Mouse (Mus musculus): ENCODE results near the gene Cbx5. TPM values are rescaled to one million over a fixed set of nuclear protein-coding genes. Genes with fewer than 3 reads are reported as not detected.
"Not testable (repeated sequence)": the region's sequence is repeated elsewhere in the genome, so short reads cannot be mapped to it uniquely, and the experiment has no call there.

Gene Cbx5
- polyA plus RNA-seq (2015; fragmentation: Nextera tagmentation; extraction: Ambion mirVana) = 115 and 117 TPM in 2 replicates

DNA sequence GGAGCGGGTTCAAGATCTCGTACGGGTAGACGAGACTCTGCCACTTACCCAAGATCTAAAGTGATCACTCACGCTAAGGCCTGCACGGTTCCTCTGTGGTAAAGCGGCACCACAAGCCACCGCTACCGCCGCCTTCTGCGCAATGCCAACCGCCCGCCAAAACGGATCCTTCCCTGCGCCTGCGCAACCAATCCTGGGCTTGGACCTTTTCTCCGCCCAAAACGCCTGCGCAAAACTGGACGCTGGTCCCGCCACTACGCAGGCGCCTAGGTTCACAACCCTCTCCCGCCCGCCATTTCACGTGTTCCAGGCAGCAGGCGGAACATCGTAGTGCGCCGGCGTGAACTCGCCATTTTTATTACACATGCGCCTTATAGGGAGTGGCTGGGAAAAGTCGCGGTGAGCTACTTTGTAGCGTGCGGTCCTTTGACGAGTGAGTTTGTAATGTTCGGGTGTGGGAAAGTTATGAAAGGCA lies at the start of gene Cbx5:
Cbx5 (minus strand) TSS at position 132 of the 475 bp plus-strand sequence.
- H3K4me2 ChIP-seq = peak within 1 kb of the TSS; percentile 69
- H3K27me3 ChIP-seq = no peaks in the 10 kb centered on the region
- H3K36me3 ChIP-seq = peaks cover 35% of the 10 kb centered on the region
- no peaks in the 10 kb centered on the region for H3K9me3 ChIP-seq
- ATAC-seq (ENCODE audit: borderline replicate concordance, extremely low read depth, low FRiP score, low TSS enrichment) = peak; percentile 94
- peak within 1 kb of the TSS; percentile 76 for H3K4me3 ChIP-seq
- whole genome bisulfite sequencing = under 1% methylated on average over 39 of the region's 39 CpGs
- H3K9ac ChIP-seq = peak within 1 kb of the TSS; percentile 74
- H3K4me1 ChIP-seq = peaks cover 34% of the 10 kb centered on the region
- H3K27ac ChIP-seq = peak within 1 kb of the TSS; percentile 95

DNA sequence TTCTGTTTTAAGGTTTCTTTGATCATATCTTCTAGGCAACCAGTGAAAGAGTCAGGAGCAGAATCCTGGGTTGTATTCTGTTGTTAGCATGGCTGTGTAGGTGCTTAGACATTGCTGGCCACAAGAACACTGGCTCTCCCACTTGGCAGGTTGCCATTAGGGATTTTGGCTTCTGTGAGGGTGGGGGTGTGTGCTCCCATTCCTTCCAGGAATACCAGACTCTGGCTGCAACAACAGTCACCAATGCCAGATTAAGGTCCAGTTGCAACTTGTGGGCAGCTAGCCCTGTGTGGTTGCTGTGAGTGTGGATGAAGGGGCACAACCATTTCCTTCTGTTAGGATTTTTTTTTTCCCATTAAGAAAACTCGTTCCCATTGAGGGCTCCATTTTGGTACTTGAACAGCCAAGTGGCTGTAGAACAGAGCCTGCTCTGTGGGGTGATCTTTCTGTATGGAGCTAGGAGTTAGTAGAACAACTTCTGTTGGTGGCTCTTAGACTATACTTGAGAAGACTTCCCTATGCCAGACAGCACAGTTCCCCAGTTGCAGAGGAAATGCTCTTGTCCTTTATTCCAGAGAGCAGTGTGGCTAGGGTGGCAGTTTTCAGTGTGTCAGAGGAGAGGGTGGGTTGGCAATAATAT lies 46.3 kb upstream of the Cbx5 start:
- Histone ChIP-seq H3K4me3 (no peak overlapping the region), H3K27ac (peak overlapping the region; percentile 51), H3K36me3 (peaks cover 13% of the 10 kb centered on the region), H3K9ac (no peak overlapping the region), H3K4me2 (no peak overlapping the region), H3K4me1 (peaks cover 18% of the 10 kb centered on the region), H3K27me3 (no peaks in the 10 kb centered on the region), H3K9me3 (no peaks in the 10 kb centered on the region)
- 30% methylated on average over 1 of the region's 1 CpGs for WGBS
- ATAC-seq (ENCODE audit: borderline replicate concordance, extremely low read depth, low FRiP score, low TSS enrichment) = no peak

DNA sequence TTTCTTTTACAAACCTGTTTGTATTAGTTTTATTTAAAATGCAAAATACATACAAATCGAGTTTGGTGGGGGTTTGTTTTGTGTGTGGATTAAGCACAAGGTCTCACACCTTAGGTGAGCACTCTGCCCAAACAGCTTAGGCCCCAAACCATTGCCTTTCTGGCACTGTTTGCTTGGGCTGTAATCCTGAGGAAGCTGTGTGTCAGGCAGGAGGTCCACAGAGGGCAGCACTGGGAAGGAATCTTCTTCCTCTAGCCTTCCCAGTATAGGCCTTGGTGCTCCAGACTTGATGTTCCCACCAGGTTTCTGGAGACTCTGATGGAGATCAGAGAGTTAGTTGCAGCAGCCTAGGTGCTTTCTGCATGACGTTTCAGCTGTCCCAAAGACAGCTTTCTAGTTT lies 45.0 kb upstream of the Cbx5 start:
- WGBS = 34% methylated on average over 2 of the region's 2 CpGs
- H3K27ac ChIP-seq = no peak overlapping the region

DNA sequence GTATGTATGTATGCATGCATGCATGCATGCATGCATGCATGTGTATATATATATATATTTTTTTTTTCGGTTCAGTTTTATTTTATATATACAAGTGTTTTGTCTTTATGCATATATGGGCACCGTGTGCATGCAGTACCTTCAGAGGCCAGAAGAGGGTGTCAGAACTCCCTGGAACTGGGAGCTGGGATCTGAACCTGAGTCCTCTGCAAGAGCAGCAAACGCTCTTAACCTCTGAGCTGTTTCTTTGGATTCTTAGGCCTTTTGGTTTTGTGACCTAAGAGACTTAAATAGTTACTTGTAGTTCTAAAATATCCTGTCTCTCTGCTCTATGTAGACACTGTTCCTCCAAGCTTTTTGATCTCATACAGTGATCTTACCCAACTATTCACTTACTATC lies 44.5 kb upstream of the Cbx5 start:
- Histone ChIP-seq H3K9ac (no peak overlapping the region), H3K4me1 (peaks cover 18% of the 10 kb centered on the region), H3K36me3 (peaks cover 4% of the 10 kb centered on the region; the same call in 1 of the 2 replicates), H3K4me3 (no peak overlapping the region), H3K27ac (no peak overlapping the region), H3K4me2 (no peak overlapping the region), H3K9me3 (no peaks in the 10 kb centered on the region), H3K27me3 (no peaks in the 10 kb centered on the region)
- ATAC-seq (ENCODE audit: borderline replicate concordance, extremely low read depth, low FRiP score, low TSS enrichment) = no peak
- WGBS = 65% methylated on average over 3 of the region's 3 CpGs

More for the DNA sequence above, 45.0 kb upstream of the Cbx5 start:
- Histone ChIP-seq H3K9me3 (no peaks in the 10 kb centered on the region), H3K4me1 (peaks cover 18% of the 10 kb centered on the region), H3K36me3 (peaks cover 8% of the 10 kb centered on the region; the same call in 1 of the 2 replicates), H3K4me2 (no peak overlapping the region), H3K27me3 (no peaks in the 10 kb centered on the region), H3K4me3 (no peak overlapping the region), H3K9ac (no peak overlapping the region)
- no peak for ATAC-seq (ENCODE audit: borderline replicate concordance, extremely low read depth, low FRiP score, low TSS enrichment)

DNA sequence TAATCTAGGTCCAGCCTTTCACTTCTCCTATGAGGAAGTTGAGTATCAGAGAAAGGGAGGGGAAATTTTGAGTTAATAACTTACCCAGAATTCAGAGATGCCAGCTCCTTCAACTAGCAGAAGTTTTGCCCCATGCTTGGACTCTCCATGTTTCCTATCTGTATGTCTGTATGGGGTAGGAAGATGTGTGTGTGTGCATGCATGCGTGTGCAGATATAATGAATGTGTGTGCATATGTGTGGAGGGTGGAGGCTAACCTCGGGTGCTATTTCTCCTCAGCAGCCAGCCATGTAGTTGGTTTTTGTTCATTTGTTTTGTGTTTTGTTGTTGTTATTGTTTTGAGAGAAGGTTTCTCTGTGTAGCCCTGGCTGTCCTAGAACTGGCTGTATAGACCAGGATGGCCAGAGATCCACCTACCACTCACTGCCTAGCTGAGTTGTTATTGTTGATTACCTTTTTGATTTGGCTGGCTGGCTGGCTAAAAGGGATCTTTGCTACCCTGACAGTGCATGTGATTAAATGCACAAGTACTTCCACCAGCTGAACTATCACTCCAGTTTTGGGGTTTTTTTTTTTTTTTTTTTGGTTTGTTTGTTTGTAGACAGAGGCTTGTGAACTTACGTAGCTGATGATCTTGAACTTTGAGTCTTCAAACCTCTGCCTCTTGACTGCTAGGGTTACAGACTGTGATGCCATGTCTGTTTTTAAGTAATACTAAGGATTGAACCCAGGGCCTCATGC lies 42.0 kb upstream of the Cbx5 start:
- H3K4me3 ChIP-seq = no peak overlapping the region
- H3K27ac ChIP-seq = no peak overlapping the region
- H3K4me1 ChIP-seq = peaks cover 18% of the 10 kb centered on the region
- WGBS = 93% methylated on average over 3 of the region's 3 CpGs
- H3K4me2 ChIP-seq = no peak overlapping the region
- H3K9me3 ChIP-seq = no peaks in the 10 kb centered on the region
- H3K36me3 ChIP-seq = no peaks in the 10 kb centered on the region; the same call in 1 of the 2 replicates
- no peak for ATAC-seq (ENCODE audit: borderline replicate concordance, extremely low read depth, low FRiP score, low TSS enrichment)
- H3K9ac ChIP-seq = no peak overlapping the region
- H3K27me3 ChIP-seq = no peaks in the 10 kb centered on the region

DNA sequence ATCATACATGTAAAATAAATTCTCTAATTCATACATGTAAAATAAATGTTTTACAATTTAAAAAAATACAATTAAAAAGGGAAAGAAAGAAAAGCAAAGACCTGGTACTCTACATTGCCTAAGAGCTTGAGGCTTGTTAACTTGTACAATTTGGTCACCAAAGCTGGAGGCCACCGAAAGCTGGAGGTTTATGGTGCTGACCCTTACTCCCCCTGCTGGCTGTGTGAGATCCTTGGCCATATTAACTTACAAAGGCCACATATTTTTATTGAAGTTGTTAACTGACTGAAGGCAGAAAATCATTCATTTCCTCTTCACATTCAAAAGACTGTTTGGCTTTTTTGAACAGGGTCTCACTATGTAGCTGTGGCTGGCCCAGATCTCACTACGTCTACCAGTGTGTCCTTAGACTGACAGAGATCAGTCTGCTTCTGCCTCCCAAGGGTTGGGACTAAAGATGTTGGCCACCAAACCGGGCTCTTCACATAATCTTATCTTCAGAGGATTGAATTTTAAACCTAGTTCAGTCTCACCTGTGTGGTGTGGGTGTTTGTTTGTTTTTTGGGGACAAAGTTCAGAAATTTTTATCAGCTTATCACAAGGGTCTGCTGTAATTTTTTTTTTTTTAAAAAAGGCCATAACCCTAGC lies 41.3 kb upstream of the Cbx5 start:
- Histone ChIP-seq H3K9ac (no peak overlapping the region), H3K9me3 (no peaks in the 10 kb centered on the region), H3K36me3 (no peaks in the 10 kb centered on the region; the same call in 1 of the 2 replicates), H3K27ac (no peak overlapping the region), H3K27me3 (no peaks in the 10 kb centered on the region), H3K4me3 (no peak overlapping the region), H3K4me2 (no peak overlapping the region), H3K4me1 (peaks cover 13% of the 10 kb centered on the region)
- no peak for ATAC-seq (ENCODE audit: borderline replicate concordance, extremely low read depth, low FRiP score, low TSS enrichment)
- WGBS = 50% methylated on average over 3 of the region's 3 CpGs

DNA sequence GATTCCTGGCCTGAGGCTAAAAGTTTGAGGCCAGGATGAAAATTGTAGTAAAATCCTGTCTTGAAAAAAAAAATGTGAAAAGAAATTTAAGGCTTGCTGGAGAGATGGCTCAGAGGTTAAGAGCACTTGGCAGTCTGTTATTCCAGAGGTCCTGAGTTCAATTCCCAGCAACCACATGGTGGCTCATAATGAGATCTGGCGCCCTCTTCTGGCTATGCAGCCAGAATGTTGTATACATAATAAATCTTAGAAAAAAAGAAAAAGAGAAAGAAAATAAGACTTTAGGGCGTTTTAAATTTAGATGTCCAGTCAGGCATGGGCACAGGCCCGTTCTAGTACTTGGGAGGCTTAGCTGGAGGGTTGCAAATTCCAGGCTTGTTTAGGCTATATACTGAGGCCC lies 40.1 kb upstream of the Cbx5 start:
- Histone ChIP-seq H3K9me3 (no peaks in the 10 kb centered on the region), H3K9ac (no peak overlapping the region), H3K27me3 (no peaks in the 10 kb centered on the region), H3K36me3 (no peaks in the 10 kb centered on the region; the same call in 1 of the 2 replicates), H3K4me1 (peaks cover 4% of the 10 kb centered on the region; the same call in 1 of the 2 replicates), H3K4me3 (no peak overlapping the region), H3K4me2 (no peak overlapping the region), H3K27ac (no peak overlapping the region)
- no peak for ATAC-seq (ENCODE audit: borderline replicate concordance, extremely low read depth, low FRiP score, low TSS enrichment)
- WGBS = 63% methylated on average over 3 of the region's 3 CpGs

DNA sequence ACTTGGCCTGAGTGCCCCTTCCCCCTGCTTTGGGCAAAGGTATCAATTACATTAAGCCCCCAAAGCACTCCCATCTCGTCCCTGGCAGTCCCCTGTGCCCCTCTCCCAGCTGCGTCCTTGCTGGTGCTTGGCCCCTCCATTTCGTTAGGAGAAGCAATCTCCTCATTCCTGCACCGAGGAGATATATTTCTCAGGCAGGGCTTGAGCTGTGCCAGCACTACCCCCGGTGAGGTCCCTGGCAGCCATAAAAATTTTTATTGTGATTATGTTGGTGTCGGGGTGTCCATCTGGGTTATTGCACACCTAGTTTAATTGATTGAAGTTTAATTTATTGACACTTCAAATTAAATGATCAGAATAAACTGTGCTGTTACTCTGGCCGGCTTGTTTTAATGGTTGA lies 38.3 kb upstream of the Cbx5 start:
- Histone ChIP-seq H3K4me3 (no peak overlapping the region), H3K36me3 (no peaks in the 10 kb centered on the region; the same call in 1 of the 2 replicates), H3K27me3 (no peaks in the 10 kb centered on the region), H3K4me1 (peaks cover 14% of the 10 kb centered on the region), H3K9ac (no peak overlapping the region), H3K9me3 (no peaks in the 10 kb centered on the region), H3K27ac (no peak overlapping the region), H3K4me2 (no peak overlapping the region)
- WGBS = 79% methylated on average over 7 of the region's 7 CpGs
- no peak for ATAC-seq (ENCODE audit: borderline replicate concordance, extremely low read depth, low FRiP score, low TSS enrichment)

DNA sequence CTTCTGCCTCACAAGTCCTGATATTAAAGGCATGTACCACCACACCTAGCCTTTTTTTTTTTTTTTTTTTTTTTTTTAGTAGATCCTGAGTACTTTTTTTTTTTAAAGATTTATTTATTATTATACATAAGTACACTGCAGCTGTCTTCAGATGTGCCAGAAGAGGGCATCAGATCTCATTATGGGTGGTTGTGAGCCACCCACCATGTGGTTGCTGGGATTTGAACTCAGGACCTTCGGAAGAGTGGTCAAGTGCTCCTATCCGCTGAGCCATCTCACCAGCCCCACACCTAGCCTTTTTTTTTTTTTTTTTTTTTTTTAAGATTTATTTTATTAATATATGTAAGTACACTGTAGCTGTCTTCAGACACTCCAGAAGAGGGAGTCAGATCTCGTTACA lies 36.3 kb upstream of the Cbx5 start:
- H3K36me3 ChIP-seq; H3K9me3 ChIP-seq; H3K4me2 ChIP-seq; ATAC-seq (ENCODE audit: borderline replicate concordance, extremely low read depth, low FRiP score, low TSS enrichment); H3K27ac ChIP-seq; H3K27me3 ChIP-seq; H3K9ac ChIP-seq; H3K4me3 ChIP-seq: not testable (repeated sequence)
- H3K4me1 ChIP-seq = peaks cover 14% of the 10 kb centered on the region
- WGBS = 93% methylated on average over 3 of the region's 3 CpGs

DNA sequence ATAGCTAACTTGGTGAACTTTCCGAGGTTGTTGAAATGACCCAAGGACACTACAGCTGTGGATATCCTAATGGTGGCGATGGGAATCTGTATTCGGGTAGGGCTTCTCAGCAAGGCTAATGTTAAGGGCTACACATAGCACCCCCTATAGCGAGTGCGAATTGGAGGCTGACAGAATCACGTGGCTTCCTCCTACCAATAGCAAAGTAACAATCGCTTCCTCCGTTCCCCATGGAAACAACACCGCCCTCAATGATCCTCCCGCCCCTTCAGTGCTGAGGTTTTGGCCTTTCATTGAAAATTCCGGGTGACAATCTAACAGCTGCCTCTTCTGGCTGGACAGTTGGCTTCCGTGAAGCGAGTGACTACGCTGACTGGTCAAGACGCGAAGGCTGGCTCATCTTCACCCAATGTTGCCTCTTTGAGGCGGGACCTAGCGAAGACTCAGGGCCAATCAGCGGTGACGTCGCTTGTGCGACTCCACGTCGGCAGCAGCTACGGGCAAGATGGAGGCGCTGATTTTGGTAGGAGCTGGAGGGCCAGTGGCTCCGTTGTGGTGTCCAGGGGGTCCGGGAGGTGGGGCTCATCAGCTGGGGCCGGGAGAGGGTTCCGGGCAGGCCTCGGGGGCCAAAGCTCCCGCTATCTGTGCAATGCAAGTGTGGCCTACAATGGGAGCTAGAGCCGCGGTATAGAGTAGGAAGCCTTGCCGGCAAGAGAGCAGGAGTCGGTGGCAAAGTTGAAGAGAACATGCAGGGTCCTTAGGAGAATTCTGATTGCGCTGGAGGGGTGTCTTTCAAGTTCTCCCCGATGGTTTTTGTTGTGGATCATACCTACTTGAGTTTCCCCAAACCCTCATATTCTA lies 33.0 kb upstream of the Cbx5 start, which contains the start of gene Copz1:
Copz1 (plus strand) TSS at position 296 of the 861 bp plus-strand sequence.
- peak within 1 kb of the TSS; percentile 86 for H3K9ac ChIP-seq
- H3K36me3 ChIP-seq = no peaks in the 10 kb centered on the region
- H3K9me3 ChIP-seq = no peaks in the 10 kb centered on the region
- peak within 1 kb of the TSS; percentile 55; the same call in 1 of the 2 replicates for H3K27ac ChIP-seq
- WGBS = under 1% methylated on average over 38 of the region's 38 CpGs
- peak within 1 kb of the TSS; percentile 66 for H3K4me2 ChIP-seq
- peak within 1 kb of the TSS; percentile 82 for H3K4me3 ChIP-seq
- peak; percentile 99 for ATAC-seq (ENCODE audit: borderline replicate concordance, extremely low read depth, low FRiP score, low TSS enrichment)
- no peaks in the 10 kb centered on the region for H3K27me3 ChIP-seq
- H3K4me1 ChIP-seq = peaks cover 14% of the 10 kb centered on the region

DNA sequence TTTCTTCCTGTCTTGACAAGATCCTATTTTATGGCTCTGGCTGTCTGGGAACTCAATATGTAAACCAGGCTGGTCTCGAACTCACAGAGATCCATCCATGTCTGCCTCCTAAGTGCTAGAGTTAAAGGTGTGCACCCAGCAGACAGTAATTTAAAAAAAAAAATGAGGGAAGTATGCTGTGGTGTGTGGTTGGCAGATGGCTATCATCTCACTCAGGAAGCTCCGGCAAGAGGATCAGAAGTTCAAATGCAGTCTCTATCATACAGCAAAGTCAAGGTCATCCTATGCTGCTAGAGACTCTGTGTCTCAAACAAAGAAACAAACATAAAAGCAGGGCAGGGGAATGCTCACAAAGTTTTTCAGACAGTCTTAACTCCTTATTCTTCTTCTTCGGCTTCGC lies 29.3 kb upstream of the Cbx5 start:
- H3K4me1 ChIP-seq = peaks cover 6% of the 10 kb centered on the region
- no peak for ATAC-seq (ENCODE audit: borderline replicate concordance, extremely low read depth, low FRiP score, low TSS enrichment)
- H3K27me3 ChIP-seq = no peaks in the 10 kb centered on the region
- H3K9ac ChIP-seq = no peak overlapping the region
- no peaks in the 10 kb centered on the region for H3K9me3 ChIP-seq
- no peaks in the 10 kb centered on the region for H3K36me3 ChIP-seq
- no peak overlapping the region for H3K4me3 ChIP-seq
- H3K4me2 ChIP-seq = no peak overlapping the region
- H3K27ac ChIP-seq = no peak overlapping the region
- 79% methylated on average over 4 of the region's 4 CpGs for WGBS

Data from lung, embryonic 15.5 days (tissue).